Mouse (Mus musculus): ENCODE results near the gene Hoxd11.

DNA sequence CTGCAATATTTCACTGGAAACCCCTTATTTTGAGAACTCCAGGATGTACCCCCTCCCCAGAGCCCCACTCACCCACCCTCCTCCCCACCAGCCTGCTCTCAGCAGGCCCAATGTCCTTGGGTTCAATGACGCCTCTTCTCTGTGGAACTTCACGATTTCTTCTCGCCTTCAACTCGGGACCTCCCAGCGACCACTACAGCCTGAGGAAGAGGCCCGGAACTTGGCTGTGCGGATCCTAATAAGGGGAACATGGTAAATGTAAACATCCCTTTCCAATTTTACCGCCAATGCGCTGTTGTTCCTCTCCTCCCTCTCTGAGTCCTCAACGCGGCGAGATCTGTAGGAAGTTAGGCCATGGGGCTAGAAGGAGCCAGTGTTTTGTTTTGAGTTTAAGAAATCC lies 4.7 kb downstream of the Hoxd11 start:
- TF ChIP-seq CTCF (conservative IDR thresholded peaks at IDR 0.05; ENCODE audit: insufficient read depth, insufficient read length, low read depth, low read length): no peak
- no peak for TF ChIP-seq POLR2A (IDR thresholded peaks at IDR 0.05; ENCODE audit: low read depth, low read length)
